Mouse (Mus musculus) embryo, embryonic 9.5 days (tissue): ENCODE measurements at regions not wholly inside any gene's neighbourhood (a gene's known extent, or its start where the extent isn't known, plus 50 kb on each side); places are given as distances from the start of the nearest gene placed in this dataset.

Source experiments
- DNase-seq: peaks from one replicate; pipeline ENCODE4 v3.0.0-alpha.2; 2017; ENCODE audit errors: extremely low spot score

DNA sequence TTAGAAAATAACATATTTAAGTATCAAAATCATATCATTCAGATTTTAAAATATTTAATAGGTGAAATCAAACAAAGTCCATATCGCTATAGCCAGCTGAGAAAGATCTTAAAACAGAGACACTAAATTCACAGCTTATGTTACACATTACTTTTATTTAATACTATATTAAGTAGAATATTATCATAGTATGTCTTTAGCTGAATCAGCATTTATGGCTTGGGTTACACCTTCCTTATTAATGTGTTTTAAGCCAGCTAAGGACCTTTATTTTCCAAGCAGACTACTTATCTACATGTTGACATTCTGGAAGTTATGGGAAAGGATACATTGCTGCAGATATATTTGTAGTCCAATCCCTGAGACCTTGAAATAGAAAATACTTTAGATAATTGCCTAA lies 684.9 kb upstream of the Adgrl4 start:
- DNase-seq, result no peak

DNA sequence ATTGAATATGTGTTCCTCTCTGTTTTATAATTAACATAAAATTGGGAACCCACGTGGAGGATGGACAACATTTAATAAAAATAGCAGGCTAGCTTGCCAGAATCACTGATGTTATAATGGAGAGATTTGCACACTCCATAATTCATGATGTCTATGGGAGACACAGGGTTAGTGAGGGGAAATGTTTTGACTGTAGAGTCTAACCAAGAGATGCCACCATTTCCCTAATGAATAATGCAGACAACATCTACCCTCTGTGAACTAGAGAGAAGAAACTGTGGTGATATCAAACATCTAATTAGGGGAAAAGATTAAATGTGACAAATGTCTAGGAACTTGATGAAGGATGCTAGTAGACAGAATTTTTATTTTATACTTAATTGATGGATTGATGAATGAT lies 677.8 kb upstream of the Adgrl4 start:
- no peak for DNase-seq

DNA sequence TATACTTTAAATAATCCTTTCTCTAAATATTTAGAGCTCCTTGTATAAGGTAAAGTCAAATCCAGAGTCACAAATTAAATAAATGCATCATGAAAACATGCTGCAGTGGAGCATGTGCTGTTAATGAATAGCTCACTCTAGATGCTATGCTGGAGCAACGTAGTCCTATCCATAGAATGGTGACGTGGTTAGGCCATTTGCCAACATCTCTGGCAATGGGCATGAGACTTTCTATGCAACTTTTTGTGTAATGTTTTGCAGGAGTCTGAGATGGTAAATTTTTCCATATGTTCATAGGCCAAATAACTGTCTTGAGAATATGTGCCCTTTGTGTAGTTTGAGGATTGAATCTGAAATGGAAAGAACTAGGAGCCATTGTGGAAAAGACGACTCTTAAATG lies 653.1 kb upstream of the Adgrl4 start:
- DNase-seq, result no peak

DNA sequence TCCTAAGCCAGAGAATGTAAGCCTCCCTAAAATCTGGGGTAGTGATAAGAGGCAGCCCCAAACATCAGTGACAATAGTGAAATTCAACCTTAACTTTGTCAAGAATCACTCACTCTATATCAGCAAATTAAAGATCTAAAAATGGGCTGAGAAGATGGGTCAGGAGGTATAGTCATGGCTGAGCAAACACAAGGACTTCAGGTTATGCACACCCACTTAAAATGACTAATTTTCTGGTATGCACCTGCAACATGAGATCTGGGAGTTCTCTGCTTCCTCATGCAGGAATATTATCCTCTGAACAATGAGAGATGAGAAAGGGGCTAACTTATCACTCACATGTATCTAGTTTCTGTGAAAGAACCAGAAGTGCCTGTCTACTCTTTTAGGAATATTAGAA lies 619.9 kb upstream of the Adgrl4 start:
- no peak for DNase-seq

DNA sequence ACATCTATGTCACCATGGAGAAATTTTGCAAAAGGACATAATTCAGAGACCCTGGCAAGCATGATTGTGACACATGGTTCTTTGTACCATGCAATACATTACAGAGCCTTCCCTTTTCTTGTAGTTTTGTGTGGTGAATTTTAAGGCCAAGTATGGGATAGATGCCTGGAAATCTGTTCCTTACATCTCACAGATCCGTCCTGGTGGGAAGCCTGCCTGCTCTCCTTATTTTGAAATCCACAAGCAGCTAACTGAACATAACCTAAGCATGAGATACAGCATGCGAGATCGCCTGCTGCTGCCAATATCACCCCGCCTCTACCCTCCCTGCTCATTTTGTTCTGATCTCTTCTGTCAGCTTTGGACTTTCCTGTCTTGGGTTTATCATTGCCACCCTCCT lies 618.3 kb upstream of the Adgrl4 start:
- no peak for DNase-seq

DNA sequence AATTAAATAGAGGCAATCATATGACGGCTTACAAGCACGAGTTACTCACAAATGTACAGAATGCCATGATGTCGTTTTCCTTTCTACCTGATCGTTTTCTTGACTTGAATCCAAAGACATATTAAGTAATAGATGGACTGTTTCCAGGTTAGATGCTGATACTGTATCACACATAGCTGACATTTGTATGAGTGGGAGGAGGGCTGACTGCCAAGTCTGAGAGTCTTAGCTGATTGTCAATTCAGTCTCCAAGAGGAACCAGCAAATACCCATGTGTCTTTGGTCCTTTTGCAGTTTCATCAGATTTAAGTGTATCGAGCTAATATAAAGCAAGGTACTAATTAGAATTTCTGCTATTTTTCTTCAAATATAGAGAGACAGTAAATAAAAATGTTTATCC lies 617.6 kb upstream of the Adgrl4 start:
- DNase-seq, result no peak

DNA sequence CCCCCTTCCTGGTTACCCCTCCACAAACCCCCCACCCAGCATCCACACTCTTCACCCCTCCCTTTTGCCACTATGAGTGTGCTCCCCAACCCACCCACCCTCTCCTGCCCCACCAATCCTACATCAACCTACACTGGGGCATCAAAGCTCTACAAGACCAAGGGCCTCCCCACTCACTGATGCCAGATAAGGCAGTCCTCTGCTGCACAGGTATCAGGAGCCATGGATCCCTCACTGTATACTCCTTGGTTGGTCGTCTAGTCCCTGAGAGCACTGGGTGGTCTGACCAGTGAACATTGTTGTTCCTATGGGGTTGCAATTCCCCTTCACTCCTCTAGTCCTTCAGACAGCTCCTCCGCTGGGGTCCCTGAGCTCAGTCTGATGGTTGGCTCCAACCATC lies 591.7 kb upstream of the Adgrl4 start:
- DNase-seq, result no peak

DNA sequence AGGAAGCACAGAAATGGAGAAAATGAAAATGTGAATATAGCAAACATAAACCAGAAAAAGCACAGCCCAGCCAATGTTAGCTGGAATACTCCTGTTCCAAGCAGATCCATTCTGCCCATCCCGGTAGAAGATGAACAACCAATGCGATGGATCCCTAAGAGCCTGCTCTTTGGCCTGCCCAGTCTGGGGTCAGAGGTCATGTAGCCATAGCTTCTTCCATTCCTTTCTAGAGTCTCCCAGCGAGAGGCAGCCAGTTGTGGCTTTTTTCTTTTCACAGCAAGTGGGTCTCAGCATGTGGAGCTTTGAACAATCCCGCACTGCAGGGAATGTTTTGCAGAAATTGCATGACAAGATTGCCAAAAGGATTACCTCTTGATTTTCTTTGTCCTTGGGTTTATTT lies 585.6 kb upstream of the Adgrl4 start:
- DNase-seq, result peak; percentile 41

DNA sequence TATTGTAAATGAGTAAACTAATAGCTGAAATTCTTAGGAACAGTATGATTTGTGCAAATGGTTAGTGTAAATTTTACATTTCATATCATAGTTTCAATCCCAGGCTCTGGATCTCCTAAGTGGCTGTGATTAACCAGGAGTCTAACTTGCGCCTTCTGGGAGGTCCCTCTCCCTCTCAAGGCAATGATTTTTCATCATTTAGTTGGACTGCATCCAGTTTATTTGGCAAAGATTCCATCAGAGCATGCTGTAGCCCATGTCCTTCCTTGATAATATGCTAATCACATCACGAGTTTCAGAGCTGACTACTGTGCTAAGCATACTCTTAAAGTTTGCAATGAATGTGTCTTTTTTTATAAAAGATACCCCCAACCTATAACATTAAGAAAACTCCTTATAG lies 541.0 kb upstream of the Adgrl4 start:
- DNase-seq, result no peak

DNA sequence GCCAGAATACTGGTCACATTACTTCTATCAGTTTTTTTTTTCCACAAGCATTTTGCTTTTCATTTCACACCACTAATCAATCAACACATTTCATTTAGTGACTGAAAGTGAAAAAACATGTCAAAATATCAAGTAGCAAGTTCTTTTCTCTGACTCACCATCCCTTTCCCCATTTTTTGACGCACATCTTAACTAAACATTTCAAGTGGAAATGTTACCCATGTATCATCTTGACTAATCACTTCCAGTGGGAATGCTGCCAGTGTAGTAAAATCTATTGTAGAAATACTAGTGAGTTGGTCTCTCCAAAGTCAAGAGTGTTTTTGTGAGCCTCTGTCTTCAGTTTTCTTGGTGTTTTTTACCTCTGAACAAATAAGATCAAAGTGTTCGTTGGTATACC lies 527.6 kb upstream of the Adgrl4 start:
- DNase-seq, result no peak

DNA sequence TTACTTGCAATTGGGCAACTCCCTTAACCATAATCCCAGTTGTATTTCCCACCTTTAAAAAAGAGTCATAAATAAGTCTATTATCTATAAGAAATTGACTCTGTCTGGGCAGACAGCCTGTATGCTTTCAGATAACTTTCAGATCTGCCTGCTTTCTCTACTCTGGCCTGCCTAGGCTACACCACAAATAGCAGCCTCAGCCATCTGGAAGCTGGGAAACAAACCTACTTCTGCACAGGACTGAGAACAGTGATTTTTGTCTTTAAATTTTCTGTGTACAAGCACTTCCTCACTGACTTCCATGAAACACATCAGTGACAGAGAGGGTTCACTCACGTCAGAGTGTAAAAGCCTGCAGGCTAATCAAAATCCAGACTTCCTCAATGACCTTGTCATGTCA lies 482.8 kb upstream of the Adgrl4 start:
- DNase-seq, result no peak

DNA sequence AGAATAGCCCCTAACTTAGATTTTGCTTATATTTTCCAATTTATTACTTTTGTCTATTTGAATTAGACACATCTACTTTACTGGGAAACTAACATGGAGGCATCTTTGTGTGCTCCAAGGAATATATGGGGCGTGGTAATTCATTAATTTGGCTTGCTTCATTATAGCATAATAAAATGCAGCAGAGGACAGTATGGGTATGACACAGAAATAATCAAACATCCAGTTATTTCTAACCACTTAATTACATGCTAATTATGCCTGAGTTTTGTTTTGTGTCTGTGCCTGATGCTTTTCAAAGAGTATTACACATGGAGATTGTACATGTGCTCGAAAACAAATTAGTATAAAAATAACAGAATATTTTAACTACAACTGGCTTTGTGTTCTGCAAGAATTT lies 438.0 kb upstream of the Adgrl4 start:
- DNase-seq, result no peak

DNA sequence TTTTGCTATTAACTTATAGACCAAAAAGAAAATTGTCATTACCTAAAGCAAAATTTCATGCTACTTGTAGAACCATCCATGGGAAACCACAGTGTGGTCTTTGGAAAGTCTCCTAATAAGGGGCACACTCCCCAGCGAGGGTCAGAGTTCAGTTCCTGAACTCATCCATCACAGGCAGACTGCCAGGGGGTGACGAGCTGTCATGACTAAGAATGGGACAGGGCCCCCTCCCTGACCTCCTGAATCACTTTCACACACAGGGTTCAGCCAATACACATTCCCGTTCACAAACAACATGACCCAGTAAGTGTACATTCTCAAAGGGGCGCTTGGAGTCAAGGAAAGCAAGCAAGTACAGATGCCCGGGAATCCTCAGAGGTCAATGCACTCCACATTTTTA lies 437.5 kb upstream of the Adgrl4 start:
- peak; percentile 82 for DNase-seq

DNA sequence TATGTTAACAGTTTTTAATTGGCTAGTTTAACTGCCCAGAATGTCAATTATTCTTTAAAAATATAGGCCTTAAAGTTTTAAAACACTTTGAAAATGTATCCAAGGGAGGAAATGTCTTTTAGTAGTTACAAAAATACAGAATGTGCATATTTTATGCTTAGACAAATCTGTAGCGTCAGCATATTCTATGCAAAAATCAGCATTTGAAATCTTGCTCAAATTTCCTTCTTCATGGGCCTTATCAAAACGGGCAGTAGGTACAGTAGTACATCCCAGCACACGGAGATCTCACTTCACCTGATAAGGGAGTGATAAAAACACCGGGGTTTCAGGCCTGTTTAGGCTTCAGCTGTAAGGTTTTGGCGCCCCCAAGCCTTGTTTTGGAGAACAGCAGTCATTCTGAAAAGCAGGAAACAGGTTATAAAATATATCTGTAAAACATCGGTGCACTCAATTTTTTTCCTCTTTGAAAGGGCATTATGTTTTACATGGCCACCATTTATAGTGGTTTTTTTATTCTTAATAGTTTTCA lies 435.7 kb upstream of the Adgrl4 start:
- peak; percentile 35 for DNase-seq

DNA sequence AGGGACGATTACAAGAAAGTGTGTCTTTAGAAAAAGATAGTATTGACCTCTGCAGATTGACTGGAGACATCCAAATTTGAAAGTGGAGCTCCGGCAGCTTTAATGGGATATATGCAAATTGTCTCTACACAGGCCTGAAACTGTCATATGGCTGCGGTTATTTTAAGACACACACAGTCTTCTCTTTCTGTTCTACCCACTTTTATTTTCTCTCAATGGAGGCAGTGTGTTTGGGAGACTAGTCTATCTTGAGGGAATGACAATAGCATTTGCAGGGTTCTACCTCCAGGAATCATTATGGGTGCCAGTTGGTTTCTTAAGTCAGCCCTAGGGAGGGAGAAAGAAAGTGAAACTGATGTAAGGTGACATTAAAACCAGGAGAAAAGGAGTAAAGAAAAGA lies 434.2 kb upstream of the Adgrl4 start:
- DNase-seq, result no peak

DNA sequence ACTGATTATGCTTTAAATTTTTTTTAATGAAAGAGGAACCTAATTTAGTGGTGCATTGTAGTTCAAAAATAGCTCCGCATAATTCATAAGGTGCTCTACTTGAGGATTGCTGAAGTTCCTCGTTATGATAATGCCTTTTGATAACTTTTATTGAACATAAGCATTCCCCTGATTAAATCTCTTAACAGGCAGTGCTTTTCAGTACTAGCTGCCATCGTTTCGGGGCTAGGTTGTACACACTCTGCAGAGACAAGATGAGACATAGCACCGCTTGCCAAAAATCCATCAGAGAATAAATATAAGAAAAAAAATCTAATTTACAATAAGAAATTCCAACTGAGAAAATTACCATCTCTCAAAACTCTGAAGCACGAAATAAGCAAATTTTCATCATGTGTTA lies 433.7 kb upstream of the Adgrl4 start:
- no peak for DNase-seq

DNA sequence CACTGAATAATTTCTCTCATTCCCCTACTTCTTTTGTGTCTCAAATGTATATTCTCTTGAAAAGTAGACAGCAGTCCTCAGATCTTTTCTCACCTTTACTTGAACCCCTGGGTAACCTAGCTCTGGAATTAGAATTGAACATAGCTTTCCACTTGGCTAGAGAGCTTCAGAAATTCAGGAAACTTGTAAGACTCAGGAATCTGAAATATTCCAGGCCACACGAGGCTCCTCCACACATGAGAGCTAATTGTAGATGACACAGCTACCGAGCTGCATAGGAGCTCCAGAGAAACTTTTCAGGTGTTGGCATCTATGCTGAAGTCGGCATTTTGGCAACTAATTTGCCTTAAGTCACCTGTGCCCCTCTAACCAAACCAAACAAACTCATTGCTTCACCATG lies 417.7 kb upstream of the Adgrl4 start:
- DNase-seq, result no peak

DNA sequence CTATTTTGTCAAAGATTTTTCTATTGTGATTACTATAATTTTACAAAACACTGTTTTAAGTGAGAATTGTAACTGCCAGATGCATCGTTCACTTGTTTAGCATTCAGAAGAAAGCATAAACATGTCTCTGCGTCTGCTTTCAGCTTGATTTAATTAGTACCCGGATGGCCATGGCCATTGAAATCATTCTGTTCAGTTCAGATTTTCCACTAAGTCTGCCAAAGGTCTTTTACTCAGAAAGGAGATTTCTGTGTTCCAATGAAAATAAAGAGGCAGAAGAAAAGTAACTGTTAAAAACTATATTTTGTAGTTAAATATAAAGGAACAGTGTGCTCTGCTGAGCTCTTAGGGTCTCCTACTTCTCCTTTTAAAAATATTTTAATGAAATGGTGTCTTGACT lies 380.2 kb upstream of the Adgrl4 start:
- DNase-seq, result no peak

DNA sequence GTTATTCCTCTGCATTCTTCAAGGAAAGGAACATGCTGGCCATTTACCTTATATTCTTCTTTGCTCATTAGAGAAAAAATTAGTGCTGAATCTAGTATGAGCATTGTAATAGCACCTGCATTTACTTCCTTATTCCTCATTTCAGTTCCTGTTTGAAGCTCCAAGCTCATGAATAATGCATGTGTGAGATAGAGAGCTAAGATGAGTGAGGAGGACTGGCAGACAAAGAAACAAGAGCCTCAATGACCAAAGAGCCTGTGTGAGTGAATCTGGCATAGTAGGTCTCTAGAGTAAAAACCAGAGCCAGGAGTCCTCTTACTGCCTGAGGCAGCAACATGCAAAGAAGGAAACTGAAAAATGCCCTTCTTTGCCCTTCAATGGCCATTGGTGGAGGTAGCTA lies 365.4 kb upstream of the Adgrl4 start:
- DNase-seq, result no peak

DNA sequence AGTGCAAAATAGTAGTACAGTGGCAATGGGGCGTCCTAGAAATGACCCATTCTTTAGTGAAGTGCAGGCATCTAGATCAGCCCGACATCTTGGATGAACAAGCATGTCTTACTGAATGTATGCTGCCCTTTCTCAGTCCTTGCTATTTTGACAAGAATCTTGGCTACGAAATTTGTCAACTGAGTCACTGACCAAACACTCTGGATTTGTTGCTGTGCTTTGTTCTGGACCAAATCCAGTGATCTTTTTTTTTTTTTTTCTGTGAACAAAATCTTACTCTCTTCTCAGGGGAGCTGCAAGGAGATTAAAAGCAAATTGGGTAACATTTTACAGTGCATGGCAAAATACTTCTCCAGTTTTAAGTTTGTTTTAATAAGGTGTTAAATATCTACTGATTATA lies 320.9 kb upstream of the Adgrl4 start:
- DNase-seq, result no peak

DNA sequence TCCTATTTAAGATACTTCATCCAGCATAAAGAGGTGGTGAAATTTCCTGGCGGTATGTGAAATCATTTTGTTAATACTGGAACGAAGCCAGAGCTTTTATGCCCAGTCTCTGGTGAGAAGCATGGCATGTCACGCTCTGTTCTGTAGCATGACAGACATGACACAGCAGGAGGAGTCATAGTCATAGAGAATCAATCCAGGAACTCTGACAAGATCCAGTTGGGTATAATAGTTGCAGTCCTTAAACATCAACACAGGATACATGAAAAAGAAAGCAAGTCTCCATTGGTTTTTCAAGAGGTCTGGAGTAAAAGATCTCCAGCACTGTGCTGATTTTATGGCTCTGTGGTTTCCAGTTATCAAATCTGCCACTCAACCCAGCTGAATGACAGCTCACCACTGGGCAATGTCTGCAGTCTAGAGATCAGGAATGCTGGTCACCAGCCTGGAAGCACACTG lies 320.1 kb upstream of the Adgrl4 start:
- DNase-seq, result no peak

DNA sequence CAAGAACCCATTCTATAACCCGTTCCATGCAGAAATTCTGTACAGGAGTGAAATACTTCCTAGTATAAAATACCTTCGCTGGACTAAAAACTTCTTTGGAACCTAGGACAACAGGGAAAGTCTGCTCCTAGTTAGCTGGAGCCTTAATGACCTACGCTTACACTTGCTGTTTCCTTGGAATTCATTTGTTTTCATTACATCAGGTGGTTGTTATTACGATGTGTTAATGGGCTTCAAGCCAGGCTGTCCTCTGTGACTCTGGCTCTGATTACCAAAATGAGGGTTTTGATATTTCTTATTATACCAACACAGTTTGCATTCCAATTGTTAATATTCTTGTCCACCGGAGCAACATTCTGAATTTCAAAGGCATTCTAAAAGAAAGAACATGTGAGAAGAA lies 313.6 kb upstream of the Adgrl4 start:
- DNase-seq, result no peak

DNA sequence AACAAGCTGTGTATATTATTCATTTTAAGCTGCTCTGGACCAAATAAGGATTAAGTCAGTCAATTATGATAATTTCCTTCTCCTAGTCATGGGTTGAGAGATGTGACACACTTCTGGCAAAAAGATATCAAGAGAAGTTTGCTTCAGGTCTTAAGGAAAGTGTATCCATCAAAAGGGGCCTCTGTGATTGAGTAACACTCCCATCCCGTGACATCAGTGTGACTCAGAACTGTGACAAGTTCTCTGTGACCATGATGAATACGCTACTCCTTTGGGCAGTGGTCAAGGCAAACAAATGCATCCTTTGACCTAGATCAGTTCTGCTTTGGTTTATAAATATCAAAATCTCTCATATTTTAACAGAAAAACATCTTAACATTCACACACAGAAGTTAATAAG lies 290.8 kb upstream of the Adgrl4 start:
- DNase-seq, result no peak

DNA sequence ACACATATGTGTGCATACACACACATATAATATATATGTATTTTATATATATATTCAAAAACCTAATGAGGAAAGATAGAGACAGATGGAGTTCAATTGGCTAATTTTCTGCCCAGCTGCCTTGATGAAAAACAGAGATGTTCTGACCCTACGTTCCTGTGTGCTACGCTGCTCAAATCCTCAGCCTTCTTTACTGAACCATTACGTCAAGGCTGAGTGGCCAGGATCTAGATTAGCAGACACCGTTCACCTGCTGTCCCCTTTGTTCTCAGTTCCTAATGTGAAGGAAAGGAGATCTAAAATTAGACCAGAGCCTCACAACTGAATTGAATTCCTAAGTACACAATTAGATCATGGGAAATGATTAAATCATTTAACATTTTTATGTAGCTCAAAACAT lies 284.3 kb upstream of the Adgrl4 start:
- DNase-seq, result no peak

DNA sequence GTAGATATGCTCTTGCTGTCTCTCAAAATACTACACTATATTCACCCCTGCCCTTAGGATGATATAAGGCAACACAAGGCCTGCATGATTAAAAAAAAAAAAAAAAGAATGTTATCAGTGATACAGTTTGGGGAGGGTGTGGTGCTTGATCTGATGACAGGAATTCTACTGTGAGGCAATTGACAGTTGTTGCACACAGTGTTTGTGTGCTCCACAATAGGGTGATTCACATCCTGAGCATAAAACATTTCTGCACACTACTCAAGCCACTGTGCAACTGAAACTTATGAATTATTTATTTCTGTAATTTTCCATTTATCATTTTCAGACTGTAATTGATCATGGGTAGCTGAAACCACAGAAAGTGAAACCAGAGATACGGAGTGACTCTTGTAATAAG lies 277.2 kb upstream of the Adgrl4 start:
- DNase-seq, result no peak
